Mouse (Mus musculus) activated CD4-positive, CD25-positive, alpha-beta regulatory T cell, adult 4 months (primary cell): ENCODE results near the gene Krt9. TPM values are rescaled to one million over a fixed set of nuclear protein-coding genes. Genes with fewer than 3 reads are reported as not detected.

ENCODE experiments used
- ATAC-seq: one replicate; pipeline ENCODE4 v1.8.0; 2017
- polyA plus RNA-seq, 2 experiments: library from polyadenylated mRNA; unstranded; fragments of 100-300 nt; shearing (Covaris generic); gene quantifications; one replicate each; pipeline ENCODE4 v1.2.1; 2017

The Krt9 gene
- polyA plus RNA-seq, 2 experiments from 2014 or later = not detected

GRCm38 (mm10) chr11:100148615-100149330 is 44.3 kb downstream of the Krt9 start, which contains the start of gene Krt19:
Krt19 (minus strand) TSS chr11:100148665.
- no peak for ATAC-seq

DNA sequence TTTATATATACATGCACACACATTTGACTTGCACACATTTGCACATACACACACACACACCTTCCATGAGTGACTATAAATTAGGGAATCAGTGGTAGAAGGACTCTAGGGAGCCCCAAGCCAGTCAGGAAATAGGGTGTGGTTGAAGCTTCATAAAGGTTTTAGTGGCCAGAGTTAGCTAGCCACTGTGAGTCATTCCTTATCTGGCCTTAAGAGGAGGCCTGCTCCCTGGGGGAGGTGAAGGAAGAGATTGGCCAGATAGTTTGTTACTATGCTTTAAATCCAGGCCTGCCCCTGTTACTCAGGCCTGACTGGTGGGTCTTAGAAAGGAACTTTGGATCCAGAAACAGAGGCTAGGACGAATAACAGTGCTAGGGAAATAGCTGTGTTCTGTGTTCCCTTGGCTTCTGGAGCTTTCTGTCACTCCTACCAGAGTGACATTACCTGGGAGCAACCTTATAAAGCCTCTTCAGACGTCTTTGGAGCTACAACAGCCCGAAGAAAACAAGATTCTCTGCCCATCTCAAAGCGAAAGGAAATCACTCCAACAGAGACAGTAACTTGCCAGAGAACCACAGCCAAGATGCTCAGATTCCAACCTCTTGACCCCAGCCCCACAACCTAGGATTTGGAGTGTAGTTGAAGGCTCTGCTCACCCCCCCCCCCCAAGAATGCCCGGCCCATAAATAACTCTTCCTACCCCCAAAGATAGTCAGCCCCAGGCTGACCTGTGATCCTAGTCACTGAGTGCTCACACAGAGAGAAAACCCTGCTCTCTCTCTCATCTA is 45.3 kb downstream of the Krt9 start:
- ATAC-seq = no peak

GRCm38 (mm10) chr11:100145858-100146560 is 47.0 kb downstream of the Krt9 start:
- ATAC-seq = no peak

GRCm38 (mm10) chr11:100145104-100145503 is 47.9 kb downstream of the Krt9 start:
- ATAC-seq = no peak

DNA sequence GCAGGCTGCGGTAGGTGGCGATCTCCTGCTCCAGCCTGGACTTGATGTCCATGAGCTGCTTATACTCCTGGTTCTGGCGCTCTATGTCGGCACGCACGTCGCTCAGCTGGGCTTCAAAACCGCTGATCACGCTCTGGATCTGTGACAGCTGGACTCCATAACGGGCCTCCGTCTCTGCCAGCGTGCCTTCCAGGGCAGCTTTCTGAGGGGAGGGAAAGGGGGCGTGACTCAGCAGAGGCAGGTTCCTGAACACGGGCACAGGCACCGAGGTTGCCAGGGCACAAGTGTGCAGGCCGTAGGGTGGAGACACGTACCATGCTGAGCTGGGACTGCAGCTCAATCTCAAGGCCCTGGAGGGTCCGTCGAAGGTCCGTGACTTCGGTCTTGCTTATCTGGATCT is 52.1 kb downstream of the Krt9 start:
- ATAC-seq = no peak

DNA sequence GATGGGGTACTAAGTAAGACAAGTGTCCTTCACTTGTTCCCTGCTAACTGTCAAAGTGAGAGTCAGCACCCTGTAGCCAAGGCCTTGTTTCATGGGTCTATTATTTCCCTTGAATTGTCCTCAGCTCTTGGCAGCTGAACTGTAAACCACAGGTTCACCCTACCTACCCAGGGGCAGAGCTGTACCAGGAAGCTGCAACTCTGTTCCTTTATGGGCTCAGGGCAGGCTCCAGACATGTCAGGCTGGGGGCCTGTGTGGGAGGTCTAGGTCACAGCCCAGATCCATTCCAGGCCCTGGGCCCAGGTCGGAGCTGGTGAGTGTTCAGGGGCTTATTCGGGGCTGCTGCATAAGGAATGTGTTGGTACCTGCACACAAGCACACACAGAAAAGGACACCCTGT is 53.7 kb downstream of the Krt9 start:
- no peak for ATAC-seq

DNA sequence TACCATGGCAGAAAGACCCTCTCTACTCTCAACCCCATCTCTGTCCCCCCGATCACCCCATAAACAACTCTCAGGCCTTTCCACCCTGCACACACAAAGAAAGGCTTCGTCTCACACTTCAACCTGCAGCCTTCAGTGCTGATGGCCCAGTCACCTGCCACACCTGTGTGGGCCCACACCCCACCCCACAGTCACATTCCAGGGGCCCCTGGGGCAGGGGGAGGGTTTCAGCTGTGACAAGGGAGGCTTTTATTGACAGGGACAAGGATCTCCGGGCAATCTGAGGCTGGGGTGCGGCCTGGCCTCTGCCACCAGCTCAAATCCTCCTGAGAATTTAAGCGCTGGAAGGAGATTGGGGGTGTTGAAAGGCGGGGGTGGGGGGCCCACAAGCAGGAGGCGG is 54.2 kb downstream of the Krt9 start:
- ATAC-seq = no peak

DNA sequence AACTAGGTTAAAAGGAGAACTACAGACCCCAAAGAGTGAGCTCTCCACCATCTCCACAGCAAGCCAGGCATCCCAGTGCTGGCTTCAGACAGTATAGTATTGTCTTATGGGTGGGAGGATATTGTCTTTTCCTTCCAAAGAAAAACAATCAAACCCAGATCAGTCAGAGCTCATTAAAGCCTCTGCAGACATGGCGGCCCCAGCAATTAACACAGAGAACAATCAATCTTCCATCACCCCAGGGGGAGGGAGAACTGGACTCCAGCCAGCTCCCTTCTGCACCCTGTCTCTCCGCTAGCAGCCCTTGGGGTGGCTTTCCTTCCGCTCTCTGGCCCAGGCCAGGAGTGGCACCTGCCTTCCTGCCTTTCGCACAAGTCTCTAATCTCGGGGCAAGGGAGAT is 55.4 kb downstream of the Krt9 start:
- no peak for ATAC-seq

Other genes starting within 250 kb of the Krt9 start
- gene Krtap9-5, start 244.8 kb downstream of the Krt9 start, polyA plus RNA-seq = not detected
- not detected for gene Krtap29-1, start 214.2 kb downstream of the Krt9 start, polyA plus RNA-seq
- gene Krtap16-1, start 206.6 kb downstream of the Krt9 start, polyA plus RNA-seq = not detected
- gene Krtap17-1, start 199.3 kb downstream of the Krt9 start, polyA plus RNA-seq = not detected
- not detected for gene Krt33a, start 177.0 kb downstream of the Krt9 start, polyA plus RNA-seq
- gene Krt33b, start 163.4 kb downstream of the Krt9 start, polyA plus RNA-seq = not detected
- gene Krt34, start 151.7 kb downstream of the Krt9 start, polyA plus RNA-seq = not detected
- not detected for gene Krt31, start 142.7 kb downstream of the Krt9 start, polyA plus RNA-seq
- not detected for gene Krt32, start 105.0 kb downstream of the Krt9 start, polyA plus RNA-seq
- gene Krt35, start 97.0 kb downstream of the Krt9 start, polyA plus RNA-seq = not detected
- gene Krt36, start 87.6 kb downstream of the Krt9 start, polyA plus RNA-seq = not detected
- not detected for gene Krt13, start 71.7 kb downstream of the Krt9 start, polyA plus RNA-seq
- not detected for gene Krt15, start 57.3 kb downstream of the Krt9 start, polyA plus RNA-seq
- gene Krt19, start 44.6 kb downstream of the Krt9 start, polyA plus RNA-seq = not detected
- gene Krt14, start 14.3 kb upstream of the Krt9 start, polyA plus RNA-seq = not detected
- gene Krt16, start 55.7 kb upstream of the Krt9 start, polyA plus RNA-seq = not detected
- gene Krt17, start 67.8 kb upstream of the Krt9 start, polyA plus RNA-seq = 1 to 10 TPM in 1 of 2 experiments, under 1 TPM in 1; 0.99 to 1.1 TPM
- gene Krt42, start 76.6 kb upstream of the Krt9 start, polyA plus RNA-seq = not detected
- gene Eif1, start 126.6 kb upstream of the Krt9 start, polyA plus RNA-seq = 1,000 to 10,000 TPM; 1,765 to 2,357 TPM
- not detected for gene Gast, start 141.2 kb upstream of the Krt9 start, polyA plus RNA-seq
- gene Hap1, start 162.9 kb upstream of the Krt9 start, polyA plus RNA-seq = under 1 TPM in 1 of 2 experiments, not detected in 1; 0.87 TPM
- gene Jup, start 204.5 kb upstream of the Krt9 start, polyA plus RNA-seq = 1 to 10 TPM in 1 of 2 experiments, under 1 TPM in 1; 0.19 to 1.5 TPM
- gene P3h4, start 221.6 kb upstream of the Krt9 start, polyA plus RNA-seq = not detected
- gene Fkbp10, start 222.5 kb upstream of the Krt9 start, polyA plus RNA-seq = not detected
- gene Nt5c3b, start 248.6 kb upstream of the Krt9 start, polyA plus RNA-seq = 100 to 1,000 TPM; 118 to 125 TPM
- gene Klhl10, start 248.7 kb upstream of the Krt9 start, polyA plus RNA-seq = not detected